Mouse (Mus musculus) layer of hippocampus, adult 11-12 months (tissue): ENCODE measurements at regions not wholly inside any gene's neighbourhood (a gene's known extent, or its start where the extent isn't known, plus 50 kb on each side); places are given as distances from the start of the nearest gene placed in this dataset.

ENCODE experiments used
- DNase-seq: peaks from one replicate; pipeline ENCODE4 v3.0.0; 2022; ENCODE audit warnings: low spot score

- DNase-seq: no peak
Measured at GRCm38 (mm10) chr11:43091046-43091445, 55.5 kb downstream of the Gm9972 start.

DNA sequence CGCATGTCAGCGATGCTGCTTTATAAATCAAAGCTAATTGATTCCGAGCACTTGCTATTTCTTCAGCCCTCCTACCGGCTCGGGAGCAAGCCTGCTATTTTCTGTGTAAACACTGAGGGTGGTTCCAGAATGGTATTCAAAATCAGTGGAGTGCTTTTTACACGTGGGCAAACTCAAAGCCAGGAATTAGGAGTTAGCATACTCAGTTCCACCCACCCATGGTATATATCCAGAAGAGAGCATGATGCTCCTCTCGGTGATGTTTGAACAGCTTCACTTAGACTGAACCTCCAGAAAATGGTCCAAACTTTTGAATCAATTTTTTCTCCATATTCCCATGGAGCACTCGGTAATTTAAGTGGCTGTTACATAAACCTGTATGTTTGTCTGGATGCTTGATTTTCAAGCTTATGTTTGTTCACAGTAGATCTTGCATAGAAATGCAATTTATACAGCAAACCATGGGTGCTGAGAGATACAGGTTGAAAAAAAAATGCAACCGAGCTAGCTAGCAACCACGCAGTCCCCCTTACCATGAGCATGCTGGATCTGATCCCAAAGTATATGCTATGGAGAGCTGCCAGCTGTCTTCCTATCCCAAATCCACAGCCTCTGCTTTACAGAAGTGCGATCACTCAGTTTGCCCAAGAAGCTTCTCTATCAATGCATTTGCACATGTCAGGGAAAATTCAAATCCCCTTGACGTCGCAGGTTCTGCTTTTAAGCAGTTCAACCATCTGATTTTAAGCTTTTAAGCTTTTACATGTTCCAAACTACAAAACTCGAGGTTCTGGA lies 56.8 kb downstream of the Gm9972 start:
- peak; percentile 39 for DNase-seq

DNA sequence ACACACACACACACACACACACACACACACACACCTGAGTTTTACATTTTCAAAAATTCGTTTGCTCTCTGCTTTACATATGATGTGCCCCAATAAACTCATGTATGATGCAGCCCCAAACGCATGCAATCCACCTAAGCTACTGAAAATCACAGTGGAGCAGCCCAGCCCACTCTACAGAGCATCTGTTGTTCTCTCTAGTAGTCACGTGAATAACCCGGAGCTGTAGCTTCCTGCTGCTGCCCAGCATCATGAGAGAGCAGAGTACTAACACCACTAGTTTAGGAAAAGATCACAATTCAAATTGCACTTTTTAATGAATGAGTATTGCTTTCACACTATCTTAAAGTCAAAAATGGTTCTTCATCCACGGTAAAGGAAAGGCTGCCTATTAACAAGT lies 56.7 kb upstream of the Atp10b start:
- peak; percentile 21 for DNase-seq

- DNase-seq: no peak
Measured at GRCm38 (mm10) chr11:43096003-43096402, 53.7 kb upstream of the Atp10b start.

DNA sequence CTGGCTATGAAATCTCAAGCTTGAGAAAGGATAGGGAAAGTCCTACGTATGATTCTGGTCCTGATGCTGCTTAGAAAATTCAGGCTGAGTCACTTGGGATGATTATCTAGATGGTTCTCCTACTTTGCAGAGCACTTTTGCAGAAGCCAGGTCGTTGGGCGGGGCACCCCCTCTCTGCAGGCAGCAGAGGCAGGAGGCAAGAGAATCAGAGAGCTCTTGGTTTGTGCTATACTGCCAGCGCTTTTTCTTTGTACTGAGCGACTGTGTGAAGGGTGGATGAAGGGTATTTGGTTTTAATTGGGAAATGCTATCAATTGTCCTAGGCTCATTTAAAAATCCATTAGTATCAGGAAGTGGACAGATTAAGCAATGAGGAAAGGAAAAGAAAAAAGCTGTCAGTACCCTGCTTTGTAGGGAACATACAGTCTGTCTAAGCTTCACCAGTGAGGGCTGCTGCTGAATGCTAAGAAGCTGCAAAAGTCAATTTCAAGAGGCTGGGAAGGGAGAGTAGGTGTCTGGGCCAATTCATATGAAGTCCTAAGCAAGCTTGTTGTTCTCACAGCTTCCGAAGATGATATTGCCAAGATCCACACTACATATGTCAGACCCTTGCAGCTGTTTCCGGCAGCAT lies 50.8 kb upstream of the Atp10b start:
- DNase-seq: no peak
